Mouse (Mus musculus): ENCODE data around the gene Gas7.

The Gas7 gene

GRCm38 (mm10) chr11:67568815-67569214 is 113.6 kb downstream of the Gas7 start:
- no peak for DNase-seq (ENCODE audit: extremely low spot score, low spot score)

- DNase-seq (ENCODE audit: extremely low spot score, low spot score) = no peak
Observed at GRCm38 (mm10) chr11:67570947-67571346, 115.7 kb downstream of the Gas7 start.

DNA sequence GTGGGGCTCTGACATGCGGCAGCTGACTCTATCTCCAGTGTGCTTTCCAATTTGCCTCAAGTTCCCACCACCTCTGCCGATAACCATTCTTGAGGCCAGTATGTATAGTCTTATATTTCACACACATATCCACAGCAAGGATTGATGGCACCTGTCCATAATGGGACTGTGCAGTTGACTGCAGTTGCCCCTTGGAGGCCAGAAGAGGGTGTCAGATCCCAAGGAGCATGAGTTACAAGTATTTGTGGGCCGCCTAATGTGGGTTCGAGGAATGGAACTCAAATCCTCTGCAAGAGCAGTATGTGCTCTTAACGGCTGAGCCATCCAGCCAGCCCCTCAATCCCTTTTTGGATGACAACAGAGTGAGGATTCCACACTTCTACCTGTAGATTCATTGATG is 119.1 kb downstream of the Gas7 start:
- DNase-seq (ENCODE audit: extremely low spot score, low spot score) = no peak

DNA sequence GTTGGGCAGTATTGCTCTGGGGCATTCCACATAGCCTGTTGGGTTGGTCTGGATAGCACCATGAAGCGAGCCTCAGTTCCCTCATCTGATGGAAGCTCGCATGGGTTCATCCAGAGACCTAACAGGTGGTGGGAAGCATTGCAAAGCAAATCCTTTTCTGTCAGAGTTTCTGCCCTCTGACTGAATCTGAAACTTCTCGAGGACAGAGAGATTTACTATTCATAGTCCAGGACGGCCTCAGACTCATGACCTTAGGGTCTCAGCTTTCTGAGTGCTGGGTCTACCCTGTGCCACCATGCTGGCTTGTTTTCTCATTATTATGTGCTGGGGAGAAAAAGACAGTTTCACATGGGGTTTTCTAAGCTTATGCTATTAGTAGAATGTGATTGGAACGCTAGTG is 122.2 kb downstream of the Gas7 start:
- no peak for DNase-seq (ENCODE audit: extremely low spot score, low spot score)

- no peak for DNase-seq (ENCODE audit: extremely low spot score, low spot score)
Observed at GRCm38 (mm10) chr11:67577994-67578393, 122.8 kb downstream of the Gas7 start.

GRCm38 (mm10) chr11:67579136-67579535 is 123.9 kb downstream of the Gas7 start:
- DNase-seq (ENCODE audit: extremely low spot score, low spot score) = no peak

GRCm38 (mm10) chr11:67581549-67581948 is 126.3 kb downstream of the Gas7 start:
- DNase-seq (ENCODE audit: extremely low spot score, low spot score) = no peak

- DNase-seq (ENCODE audit: extremely low spot score, low spot score) = no peak
Observed at GRCm38 (mm10) chr11:67582570-67582969, 127.3 kb downstream of the Gas7 start.

DNA sequence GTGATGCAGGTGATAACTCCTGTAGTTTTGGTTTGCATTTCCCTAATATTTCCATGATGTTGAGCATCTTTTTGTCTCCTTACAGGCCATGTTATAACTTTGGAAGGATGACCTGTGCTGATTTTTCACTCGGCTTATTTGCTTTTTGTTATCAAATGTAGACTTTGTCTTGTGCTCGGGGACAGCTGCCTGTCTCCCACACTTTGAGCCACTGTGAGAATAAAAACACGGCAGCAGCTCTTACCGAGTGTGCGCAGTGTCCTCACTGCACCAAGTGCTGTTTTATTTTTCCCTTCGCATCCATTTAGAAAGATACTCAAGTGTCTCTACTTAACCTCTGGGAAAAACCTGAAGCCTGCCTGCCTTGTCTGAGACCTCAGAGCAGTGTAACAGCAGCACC is 129.8 kb downstream of the Gas7 start:
- DNase-seq (ENCODE audit: extremely low spot score, low spot score) = no peak

GRCm38 (mm10) chr11:67585629-67586028 is 130.4 kb downstream of the Gas7 start:
- DNase-seq (ENCODE audit: extremely low spot score, low spot score) = no peak

DNA sequence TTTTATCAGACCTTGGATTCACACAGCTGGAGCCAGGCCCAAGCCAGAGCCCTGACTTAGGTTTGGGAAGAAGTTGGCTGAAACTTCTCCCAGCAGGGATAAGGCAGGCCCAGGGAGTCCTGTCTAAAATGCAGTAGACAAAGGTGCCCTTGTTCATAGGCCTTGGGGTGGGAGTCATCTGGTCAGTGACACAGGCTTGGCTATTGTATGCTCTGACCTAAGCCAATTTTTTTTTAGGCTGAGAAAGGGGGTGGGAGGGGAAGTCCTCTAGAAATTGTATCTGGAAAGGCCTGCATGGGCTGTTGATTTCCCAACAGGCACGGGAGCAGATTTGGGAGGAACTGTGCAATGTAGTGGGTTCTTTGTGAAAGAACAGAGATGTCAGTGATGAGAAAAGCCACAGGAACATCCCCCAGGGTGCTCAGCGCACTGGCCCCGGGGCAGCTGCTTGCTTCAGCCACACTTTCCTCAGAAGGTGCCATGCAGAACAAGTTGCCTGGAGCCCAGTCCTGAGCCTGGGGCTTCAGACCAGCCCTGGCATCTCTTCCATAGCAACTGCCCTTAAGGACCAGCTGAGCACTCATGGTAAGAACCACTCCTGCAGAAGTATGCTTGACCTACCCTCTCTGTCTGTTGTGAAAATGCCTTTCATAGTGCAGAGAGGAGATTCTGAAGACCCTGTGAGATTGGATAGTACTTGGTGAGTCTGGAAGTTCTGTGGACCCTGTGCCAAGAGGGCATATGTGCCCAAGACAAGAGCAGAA is 131.2 kb downstream of the Gas7 start:
- no peak for DNase-seq (ENCODE audit: extremely low spot score, low spot score)

DNA sequence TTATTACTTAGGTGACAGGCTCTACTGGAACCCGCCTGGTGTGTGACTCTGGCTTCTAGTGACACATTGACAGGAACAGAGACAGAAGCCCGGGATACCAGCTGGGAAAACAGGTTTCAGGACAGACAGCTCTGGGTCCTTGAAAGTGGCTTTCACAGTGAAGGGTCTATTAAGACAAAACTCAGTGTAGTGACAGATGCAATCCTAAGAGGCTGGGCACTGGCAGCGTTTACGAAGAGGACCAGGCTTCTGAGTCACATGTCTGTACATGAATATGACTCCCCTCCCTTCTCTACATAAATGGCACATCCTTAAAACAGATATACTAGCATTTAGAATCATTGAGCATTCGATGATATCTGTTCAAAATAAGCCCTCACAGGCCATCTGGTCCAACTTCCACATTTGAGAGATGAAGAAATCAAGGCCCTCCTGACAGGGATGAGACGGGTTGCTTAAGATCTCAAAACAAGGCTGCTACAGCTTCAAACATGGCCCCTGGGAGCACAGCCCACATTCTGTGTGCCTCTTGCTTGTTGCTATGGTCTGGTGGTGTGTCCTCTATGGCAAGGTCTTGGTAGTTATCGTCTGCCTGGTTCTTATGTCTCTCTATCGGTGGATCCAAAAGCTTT is 133.1 kb downstream of the Gas7 start:
- DNase-seq (ENCODE audit: extremely low spot score, low spot score) = no peak

GRCm38 (mm10) chr11:67588828-67589314 is 133.6 kb downstream of the Gas7 start:
- no peak for DNase-seq (ENCODE audit: extremely low spot score, low spot score)

DNA sequence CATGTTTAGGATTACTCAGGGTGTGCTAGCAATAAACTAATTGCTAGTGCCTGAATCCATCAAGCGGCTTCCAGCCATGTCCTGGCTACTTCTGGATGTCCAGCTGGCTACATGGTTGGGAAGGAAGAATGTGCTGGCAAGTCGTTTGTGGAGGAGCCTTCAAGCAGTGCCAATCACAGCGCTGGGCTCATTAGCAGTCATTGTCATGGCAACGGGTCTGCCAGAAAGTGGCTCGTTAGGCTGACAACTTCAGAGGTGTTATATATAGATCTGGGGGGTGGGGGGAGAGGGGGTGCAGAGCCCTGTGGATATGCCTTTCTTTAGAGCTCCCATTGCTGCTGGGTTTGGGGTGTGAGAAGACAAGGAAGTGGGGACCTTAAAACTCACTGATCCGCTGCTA is 141.0 kb downstream of the Gas7 start:
- DNase-seq (ENCODE audit: extremely low spot score, low spot score) = no peak

- no peak for DNase-seq (ENCODE audit: extremely low spot score, low spot score)
Observed at GRCm38 (mm10) chr11:67596856-67597255, 141.6 kb downstream of the Gas7 start.

- DNase-seq (ENCODE audit: extremely low spot score, low spot score) = no peak
Observed at GRCm38 (mm10) chr11:67597388-67597787, 142.2 kb downstream of the Gas7 start.

DNA sequence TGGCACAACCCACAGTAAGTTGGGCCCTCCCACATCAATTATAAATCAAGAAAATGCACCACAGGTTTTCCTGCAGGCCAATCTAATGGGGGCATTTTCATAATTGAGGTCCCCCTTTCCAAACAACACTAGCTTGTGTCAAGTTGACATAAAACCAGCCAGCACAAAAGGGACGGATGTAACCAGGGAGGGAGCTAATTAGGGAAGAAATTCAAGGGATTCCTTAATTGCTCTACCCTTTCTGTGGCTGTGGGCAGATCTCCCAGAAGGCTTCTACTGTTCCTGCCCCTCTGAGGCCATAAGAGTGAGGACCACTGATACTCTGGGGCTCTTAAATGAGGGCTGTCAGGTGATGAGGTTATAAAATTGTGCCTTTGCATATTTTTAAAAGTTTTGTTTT is 143.9 kb downstream of the Gas7 start:
- DNase-seq (ENCODE audit: extremely low spot score, low spot score) = no peak

DNA sequence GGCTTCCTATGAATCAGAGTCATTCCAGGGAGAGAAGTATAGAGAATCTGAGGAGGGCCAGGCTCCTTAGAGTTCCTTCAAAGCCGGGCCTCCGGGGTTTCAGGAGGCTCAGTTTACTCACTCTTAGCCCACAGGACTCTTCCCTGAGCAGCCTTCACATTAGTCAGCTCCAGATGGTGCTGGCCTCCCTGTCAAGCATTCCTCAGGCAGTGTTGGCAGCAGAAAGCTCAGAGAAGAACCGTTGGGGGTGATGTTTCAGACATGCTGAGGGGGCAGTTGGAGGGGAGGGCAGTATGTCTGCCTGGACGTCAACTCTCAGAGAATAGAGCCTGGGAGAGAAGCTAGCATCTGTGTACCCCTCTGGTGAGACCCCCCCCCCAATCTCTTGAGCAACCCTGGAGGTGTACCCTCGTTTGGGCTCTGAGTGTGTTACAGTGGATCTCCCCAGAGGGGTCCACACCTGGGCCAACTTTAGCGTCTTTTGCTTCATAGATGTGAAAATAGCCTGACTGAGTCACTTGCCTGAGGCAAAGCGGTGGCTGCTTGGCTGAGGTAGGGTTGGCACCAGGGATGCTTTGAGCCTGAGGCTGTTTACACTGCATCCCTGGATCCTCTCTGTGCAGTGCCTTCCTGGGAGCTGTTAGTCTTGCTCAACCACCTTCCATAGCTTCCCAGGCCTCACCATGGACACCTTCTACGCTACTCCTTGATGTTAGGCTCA is 145.6 kb downstream of the Gas7 start:
- DNase-seq (ENCODE audit: extremely low spot score, low spot score) = no peak

GRCm38 (mm10) chr11:67602711-67603369 is 147.6 kb downstream of the Gas7 start:
- DNase-seq (ENCODE audit: extremely low spot score, low spot score) = no peak

DNA sequence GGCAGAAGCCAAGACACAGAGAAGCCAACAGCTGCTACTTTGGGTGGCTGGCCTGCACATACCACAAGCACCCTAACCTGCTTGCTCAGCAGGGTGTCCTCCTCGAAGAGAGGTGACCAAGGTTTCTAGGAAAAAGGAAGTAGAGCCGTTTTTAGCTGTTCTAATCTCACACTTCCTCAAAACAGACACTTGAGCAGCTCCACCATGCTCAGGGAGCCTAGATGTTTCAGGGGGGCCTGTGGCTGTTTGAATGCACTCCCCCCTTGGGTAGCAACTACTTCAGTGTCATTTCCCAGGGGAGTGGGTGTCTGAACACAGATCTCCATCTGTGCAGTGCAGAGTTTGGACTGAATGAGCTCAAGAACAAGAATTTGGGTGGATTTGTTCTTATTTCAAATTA is 149.2 kb downstream of the Gas7 start:
- DNase-seq (ENCODE audit: extremely low spot score, low spot score) = no peak

GRCm38 (mm10) chr11:67608114-67608683 is 153.0 kb downstream of the Gas7 start:
- DNase-seq (ENCODE audit: extremely low spot score, low spot score) = no peak
